Mouse (Mus musculus) heart, postnatal 25 days (tissue): ENCODE results near the gene Arhgef3. TPM values are rescaled to one million over a fixed set of nuclear protein-coding genes. Genes with fewer than 3 reads are reported as not detected.

ENCODE experiments used
- DNase-seq: peaks from one replicate; pipeline ENCODE4 v3.0.0; 2022; ENCODE audit warnings: low spot score
- intact Hi-C: fragments of 180-260 bp; cut with DNase I; formaldehyde crosslinking; loops from one replicate; pipeline ENCODE4 v1.15.1; 2025
- total RNA-seq, 2 experiments: library from RNA; stranded (reverse); gene quantifications; 2 replicates each; pipeline ENCODE4 v1.2.3; 2021

Gene Arhgef3
- 10 to 100 TPM; 29.0 to 34.1 TPM for total RNA-seq

DNA sequence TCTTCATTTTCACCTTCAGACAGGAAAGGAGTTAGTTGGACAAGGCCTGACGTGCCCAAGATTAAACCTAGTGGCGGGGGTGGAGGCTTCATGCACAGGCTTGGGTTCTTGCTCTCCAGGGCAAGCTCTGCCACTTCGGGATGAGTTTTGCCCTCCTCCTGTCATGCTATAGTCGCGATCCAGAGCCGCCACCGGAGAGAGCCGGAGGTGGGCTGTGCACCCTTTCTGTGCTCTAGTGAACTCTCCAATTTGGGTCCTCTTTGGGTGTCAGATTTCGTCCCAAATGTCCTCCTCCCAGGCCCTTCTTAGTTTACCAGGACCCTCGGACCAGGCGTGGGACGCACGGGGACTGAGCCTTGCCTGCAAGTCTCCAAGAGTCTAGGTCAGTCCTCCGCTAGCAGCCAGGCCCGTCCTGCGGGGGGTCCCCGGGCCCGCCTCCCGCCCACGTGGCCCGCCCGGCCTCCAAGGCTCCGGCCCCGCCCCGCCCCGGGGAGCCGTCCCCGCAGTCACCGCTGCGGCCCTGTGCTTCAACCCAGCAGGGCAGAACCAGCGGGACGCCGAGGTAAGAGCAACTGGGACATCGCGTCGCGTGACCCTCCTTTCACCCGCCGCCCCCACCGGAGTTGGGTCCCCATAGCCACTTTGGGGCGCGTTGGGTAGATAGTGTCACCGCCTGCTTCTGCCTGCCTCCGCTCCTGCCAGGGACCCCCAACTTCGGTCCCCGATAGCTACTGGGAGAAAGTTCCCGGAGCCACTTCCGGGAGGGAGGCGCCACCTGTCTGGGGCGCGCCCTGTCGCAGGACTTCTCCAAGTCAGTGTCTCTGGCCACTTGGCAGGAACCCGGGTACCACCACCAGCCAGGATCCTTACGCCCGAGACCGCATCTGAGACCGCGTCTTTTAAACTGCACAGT, at the start of gene Arhgef3:
Gene Arhgef3, plus strand, starts transcription at position 538 of the 913 bp plus-strand sequence.
- intact Hi-C loops: loop anchor here (5.0 kb wide), 1 partner anchor 298 kb away; no protein-coding TSS in a partner anchor

DNA sequence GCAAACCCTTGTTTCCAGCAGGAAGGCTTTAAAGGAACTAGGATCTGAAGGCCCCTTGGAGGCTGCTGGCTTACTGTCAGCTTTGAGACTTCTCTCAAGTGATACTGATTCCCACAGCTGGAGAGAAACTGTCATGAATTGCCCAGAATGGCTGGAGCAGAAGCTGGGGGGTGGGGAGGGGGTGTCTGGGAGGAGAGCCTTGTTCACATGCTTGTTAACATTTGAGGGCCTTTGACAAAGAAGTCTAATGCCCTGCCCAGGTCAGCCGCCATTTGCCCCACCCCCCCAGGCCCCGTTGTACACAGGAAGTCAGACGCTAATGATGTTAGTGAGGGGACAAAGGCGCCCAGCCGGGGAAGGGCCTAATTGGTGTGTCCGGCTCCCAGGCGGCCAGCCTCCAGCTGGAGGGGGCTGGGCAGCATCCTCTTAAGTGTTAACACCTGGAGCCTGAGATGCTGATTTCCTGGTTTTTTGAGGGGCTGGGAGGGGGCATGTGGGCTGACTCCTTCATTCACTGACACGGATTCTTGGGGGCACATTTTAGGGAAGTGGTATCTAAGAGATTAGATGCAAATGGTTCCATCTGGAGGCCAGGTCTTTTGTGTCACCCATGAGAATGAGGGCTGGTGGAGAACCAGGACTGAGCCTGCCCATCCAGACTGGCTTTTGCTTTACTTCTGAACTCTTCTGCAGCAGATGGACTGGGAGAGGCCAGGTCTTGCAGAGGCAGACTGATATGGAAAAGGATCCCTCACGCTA, 48.3 kb upstream of the Arhgef3 start:
- intact Hi-C loops: loop anchor here (5.0 to 10.0 kb wide), 2 partner anchors 34 to 202 kb away; no protein-coding TSS in a partner anchor
- peak; percentile 16 for DNase-seq

More for the DNA sequence above, at the start of gene Arhgef3:
- peak; percentile 56 for DNase-seq

DNA sequence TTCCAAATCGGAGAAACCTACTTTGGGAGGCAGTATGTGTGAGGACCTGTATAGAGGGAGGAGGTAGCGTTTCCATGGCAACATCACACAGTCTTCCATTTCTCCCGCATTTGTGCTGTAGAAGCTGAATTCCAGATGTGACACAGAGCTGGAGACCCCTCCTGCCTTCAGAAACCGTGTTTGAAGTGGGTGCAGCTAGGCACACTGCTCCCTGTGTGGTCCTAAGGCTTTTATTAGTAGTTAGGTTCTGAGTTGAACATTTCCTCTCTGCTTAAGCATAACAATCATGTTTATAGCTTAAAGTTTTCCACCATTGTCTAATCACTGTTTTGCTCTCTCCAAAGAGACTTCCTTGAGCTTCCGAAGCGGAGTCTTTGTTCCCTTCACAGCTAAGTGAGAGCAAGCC, 46.8 kb upstream of the Arhgef3 start:
- no peak for DNase-seq
- intact Hi-C loops: loop anchor here (5.0 to 10.0 kb wide), 2 partner anchors 36 to 203 kb away; no protein-coding TSS in a partner anchor

DNA sequence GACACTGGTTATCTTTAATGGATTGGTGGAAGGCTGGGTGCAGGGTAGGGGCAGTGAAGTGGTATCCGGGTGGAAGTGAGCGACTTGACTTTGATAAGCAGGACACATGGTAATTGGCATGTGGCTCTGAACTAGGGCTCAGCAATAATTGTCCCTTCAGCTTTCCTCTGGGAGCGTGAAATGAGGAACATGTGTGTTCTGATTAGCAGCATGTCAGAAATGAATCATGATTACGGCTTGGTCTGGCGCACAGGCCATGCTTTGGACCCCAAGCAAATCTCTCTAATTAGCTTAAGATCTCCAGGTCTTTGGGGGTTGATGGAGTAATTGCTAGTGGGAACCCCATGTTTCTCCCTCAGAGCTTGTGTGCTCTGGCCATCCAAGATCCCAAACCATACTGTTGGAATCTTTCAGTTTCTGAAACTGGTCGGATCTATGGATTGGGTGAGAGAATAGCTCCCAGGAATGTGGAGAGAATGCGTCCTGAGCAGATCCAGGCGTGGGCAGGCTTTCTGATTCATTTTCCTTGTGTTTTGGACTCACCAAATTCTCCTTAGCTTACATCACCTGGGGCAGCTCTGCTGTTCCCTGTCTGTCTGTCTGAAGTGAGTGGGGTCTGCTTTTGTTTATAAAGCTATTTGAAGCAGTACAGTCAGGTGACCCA, 45.1 kb upstream of the Arhgef3 start:
- no peak for DNase-seq
- intact Hi-C loops: loop anchor here (5.0 to 10.0 kb wide), 2 partner anchors 37 to 205 kb away; no protein-coding TSS in a partner anchor

DNA sequence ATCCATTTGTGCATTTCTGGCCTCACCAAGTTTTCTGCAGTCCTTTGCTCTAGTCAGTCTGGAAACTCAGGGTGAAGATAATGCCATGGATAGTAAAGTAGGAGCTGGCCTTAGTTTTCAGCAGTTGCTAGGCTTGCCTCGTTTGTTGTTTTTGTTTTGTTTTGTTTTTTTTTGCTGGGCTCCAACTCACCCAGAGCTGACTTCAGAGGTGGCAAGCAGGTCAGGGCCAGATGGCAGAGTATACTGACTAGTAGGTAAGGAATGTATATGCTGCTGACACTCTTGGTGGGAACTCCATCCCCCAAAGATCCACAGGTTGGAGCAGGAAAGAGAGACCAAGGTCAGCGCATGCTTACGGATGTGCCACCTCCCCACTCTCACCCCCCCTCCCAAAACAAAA, 44.6 kb upstream of the Arhgef3 start:
- no peak for DNase-seq

DNA sequence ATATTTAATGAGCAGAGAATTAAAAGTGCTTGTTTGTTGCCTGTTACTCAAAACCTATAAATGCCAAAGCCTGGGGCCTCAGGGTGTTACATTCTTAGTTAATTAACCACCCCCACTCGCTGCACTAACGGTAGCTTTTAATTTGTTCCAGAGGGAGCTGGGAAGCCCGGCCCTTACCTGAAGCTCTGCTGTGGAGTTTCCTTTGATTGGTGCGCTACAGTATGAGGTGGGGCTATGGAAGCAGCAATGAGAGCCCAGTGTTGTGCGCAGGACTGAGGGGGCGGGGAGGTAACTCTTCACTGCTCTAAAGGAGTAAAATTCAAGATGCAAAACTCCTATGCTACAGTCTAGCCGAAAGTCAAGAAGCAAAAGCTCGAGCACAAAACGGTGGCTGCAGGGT, 43.9 kb upstream of the Arhgef3 start:
- DNase-seq: no peak
- intact Hi-C loops: no loop called here

More for the DNA sequence above, 44.6 kb upstream of the Arhgef3 start:
- intact Hi-C loops: no loop called here

DNA sequence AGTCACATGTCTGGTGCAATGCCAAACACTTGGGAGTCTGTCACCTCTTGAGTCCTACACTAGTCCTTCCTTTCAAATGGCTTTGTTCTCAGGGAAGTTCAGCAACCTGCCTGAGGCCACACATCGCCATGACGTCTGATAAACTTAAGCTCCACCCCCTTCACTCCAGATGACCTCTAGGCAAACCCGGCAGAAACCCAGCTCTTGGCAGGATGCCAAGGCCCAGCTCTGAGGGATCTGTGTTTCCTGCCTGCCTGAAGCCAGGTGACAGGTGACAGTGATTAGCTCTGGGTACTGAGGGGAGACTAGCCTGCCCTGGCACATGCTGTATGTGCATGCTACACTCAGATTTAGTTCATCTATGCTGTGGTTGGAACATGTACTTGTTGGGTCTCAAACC, 42.7 kb upstream of the Arhgef3 start:
- no peak for DNase-seq
- intact Hi-C loops: no loop called here

DNA sequence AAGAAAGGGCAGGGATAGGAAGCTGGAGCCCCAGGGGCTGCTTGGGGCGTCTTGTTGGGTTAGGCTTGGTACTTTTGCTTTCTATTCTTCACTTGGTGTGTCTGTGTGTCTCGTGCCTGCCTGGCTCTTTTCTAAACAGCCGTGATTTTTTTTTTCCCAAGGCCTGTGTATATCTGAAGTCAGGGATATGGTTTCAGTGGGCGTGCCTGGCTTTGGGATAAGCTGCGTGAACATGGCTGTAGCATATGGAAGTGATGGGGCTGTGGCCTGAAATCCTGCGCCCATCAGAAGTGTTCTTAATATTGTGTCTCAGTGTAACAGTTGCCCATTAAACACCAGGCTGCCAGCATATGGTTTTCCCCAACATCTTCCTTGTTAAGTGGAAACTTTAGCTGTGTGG, 39.6 kb upstream of the Arhgef3 start:
- DNase-seq: no peak
- intact Hi-C loops: loop anchor here (5.0 kb wide), 1 partner anchor 33 kb away; no protein-coding TSS in a partner anchor

DNA sequence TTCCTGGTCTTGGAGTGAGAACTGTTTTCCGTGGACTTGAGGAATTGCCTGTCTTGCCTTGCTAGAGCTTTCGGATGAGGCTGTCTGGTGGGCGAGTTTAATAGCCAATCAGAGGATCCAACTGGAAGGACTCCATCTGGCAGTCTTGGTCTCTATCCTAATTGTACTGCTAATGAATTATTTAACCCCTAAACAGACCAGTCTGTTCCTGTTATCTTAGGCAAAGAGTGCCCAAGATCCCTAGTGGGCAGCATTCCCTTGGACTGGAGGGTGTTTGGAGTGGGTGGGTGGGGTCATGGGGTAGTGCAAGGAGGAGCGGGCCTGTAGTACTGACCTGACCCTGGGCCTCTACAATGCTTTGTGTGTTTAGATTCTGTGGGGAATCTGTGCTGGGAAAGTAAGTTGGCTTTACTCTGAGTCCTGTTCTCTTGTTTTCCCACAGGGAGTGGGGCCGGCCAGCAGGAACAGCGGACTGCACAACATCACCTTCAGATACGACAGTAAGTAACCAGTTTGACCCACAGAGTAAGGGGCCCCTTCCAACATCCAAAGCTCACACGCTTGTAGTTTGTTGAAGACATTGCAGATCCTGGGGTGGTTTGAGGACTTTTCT, 38.7 kb upstream of the Arhgef3 start:
- intact Hi-C loops: loop anchor here (5.0 kb wide), 1 partner anchor 34 kb away; no protein-coding TSS in a partner anchor

DNA sequence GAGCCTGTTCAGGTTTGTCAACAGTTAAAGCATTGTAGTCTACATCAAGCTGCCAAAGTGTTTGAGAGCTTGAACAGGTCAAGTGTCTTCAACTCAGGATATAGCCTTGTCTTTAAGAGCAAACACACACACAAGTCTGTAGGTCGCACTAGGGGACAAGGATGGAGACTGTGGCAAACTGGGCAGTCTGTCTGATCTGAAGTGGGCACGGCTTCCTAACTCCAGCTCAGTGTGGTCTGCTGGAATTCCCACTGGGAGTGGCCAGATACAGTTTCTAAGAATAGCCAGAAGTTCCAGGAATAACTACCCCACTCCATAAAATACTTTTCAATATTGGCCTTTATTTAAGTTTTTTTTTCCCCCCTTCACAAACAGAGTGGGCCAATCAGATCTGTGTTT, 38.2 kb upstream of the Arhgef3 start:
- no peak for DNase-seq
- intact Hi-C loops: loop anchor here (5.0 kb wide), 1 partner anchor 34 kb away; no protein-coding TSS in a partner anchor

More for the DNA sequence above, 38.7 kb upstream of the Arhgef3 start:
- DNase-seq: no peak

DNA sequence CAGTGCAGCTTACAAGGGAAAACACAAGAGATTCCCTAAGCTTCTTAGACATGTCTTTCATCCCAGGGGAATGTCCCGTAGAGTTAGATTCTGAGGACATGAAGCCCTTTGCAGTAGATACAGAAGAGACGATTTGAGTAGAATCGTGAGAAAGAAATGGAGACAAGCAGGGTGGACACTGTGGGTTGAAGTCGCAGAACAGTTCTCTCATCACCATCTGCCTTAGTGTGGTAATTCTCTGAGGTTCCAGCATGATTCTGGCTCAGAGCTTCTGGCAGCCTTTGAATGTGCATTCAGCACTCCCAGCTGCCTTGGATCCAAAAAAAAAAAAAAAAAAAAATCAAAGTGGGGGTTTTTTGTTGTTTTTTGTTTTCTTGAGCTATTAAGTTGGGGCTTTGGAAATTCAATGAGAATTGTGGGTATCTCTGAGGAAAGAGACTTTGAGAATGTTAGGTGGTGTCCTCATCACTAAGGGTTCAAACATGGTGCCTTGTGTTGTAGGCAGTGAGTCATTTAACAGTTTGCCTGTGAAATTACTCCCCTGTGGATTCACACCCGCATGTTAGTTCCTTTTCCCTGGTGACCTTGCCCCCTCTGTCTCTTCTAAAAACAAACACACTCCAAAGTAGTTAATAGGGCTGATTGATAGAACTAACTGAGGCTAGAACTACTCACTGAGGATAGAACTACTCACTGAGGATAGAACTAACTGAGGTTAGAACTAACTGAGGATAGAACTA, 33.0 kb upstream of the Arhgef3 start:
- DNase-seq: no peak
- intact Hi-C loops: no loop called here

DNA sequence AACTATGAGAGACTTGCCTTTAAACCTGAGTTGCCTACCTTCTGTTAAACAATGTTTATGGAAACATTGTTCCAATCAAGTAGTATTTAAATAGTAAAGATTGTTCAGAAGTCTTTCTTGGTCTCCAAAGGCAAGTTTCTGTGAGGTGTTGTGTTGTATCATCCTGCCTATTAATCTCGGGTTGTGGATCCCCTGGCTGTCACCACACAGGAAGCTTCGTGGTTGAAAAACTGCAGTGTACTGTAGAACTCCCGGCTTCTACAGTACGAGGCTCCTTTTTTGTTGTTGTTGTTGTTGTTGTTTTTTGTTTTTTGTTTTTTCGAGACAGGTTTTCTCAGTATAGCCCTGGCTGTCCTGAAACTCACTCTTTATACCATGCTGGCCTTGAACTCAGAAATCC, 29.2 kb upstream of the Arhgef3 start:
- intact Hi-C loops: no loop called here
- no peak for DNase-seq

DNA sequence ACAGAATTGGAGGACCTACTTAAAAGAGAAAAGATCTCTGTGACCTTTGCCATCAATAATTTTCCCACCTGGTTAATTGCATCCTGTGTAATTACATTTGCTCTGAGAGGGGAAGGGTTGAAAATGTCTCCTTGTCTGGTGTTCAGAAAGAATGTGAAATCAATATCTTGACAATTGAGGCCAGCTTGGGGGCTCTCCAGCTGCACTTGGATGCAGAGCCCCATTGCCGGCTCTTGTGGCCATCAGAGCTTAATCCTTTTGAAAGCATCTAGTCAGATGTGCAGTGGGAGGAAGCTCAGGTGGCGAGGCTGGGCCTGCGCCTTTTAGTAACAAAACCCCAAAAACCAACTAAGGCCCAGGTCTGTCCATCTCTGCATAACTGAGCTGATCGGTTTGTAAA, 28.7 kb upstream of the Arhgef3 start:
- intact Hi-C loops: no loop called here

DNA sequence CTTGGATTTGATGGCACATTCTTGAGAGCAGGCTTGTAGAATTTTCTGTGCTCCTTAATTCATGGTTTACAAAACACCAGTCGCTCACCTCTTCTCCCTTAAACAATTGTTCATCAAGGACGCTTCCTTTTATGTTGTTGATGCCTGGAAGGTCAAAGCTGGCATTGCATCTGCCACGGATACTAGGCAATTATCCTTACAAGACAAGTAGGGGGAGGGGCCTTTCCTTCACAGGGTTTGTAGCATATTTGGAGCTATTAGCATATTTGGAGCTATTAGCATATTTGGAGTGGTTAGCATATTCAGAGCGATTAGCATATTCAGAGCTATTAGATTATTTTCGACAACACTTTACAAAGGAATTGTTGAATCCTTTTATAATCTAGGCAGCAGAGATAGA, 20.5 kb upstream of the Arhgef3 start:
- intact Hi-C loops: loop anchor here (10.0 kb wide), 1 partner anchor 609 kb away; no protein-coding TSS in a partner anchor
- no peak for DNase-seq

More for the DNA sequence above, 28.7 kb upstream of the Arhgef3 start:
- DNase-seq: no peak

DNA sequence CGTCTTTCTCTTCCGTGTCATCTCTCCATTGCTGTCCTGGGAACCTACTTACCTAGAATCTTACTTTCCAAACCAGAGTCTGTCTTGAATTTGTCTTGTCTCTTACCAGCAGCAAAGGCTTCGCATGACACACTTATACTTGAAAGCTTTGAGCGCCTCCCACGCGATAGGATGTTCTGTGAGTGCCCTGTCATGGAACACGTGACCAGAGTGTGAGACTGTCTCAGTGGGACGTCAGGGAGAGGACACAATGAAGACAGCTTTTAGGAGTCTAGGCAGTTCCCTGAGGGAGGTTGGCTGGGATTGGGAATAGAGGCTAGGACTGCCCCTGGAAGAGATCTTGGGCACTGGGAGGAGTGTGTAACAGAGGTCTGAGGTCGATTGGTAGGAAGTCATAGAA, 18.6 kb upstream of the Arhgef3 start:
- intact Hi-C loops: loop anchor here (1.0 to 10.0 kb wide), 3 partner anchors 65 to 611 kb away; no protein-coding TSS in a partner anchor
- DNase-seq: no peak

DNA sequence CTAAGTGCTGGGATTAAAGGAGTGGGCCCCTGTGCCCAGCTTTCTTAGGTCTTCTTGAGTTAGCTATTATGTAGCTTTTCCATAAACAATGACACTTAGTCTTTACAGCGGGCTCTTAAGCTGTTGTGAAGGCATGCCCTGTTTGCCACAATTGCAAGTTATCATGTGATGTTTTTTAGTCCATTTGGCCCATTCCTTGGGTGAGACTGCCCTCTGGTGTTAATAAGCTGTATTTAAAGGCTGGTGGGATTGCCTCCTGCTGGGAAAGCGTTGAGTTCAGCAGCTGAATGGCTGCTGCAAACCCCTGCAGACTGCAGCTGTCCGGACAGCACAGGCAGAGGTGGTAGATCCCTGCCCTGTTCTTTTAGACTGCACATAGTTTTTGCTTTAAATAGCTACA, 17.9 kb upstream of the Arhgef3 start:
- intact Hi-C loops: loop anchor here (1.0 to 10.0 kb wide), 3 partner anchors 65 to 612 kb away; no protein-coding TSS in a partner anchor
- DNase-seq: peak; percentile 22

DNA sequence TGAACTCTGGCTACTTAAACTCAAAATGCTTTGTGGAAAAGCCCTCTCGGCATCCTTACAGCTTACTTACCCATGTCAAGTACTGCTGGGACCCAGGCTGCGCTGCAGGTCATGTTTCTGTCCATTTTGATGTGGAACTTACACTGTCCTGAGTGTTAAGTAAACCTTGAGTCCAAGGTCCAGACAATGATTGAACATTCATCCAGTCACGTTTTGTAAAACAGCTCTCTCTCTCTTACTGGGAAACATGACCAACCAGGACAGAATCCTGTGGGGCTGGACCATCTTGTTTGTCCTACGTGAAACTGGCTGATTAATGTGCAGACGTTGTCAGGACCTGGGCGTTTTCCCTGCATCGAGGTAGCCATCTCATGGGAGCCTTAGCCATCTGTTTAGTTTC, 13.0 kb upstream of the Arhgef3 start:
- no peak for DNase-seq
- intact Hi-C loops: no loop called here

DNA sequence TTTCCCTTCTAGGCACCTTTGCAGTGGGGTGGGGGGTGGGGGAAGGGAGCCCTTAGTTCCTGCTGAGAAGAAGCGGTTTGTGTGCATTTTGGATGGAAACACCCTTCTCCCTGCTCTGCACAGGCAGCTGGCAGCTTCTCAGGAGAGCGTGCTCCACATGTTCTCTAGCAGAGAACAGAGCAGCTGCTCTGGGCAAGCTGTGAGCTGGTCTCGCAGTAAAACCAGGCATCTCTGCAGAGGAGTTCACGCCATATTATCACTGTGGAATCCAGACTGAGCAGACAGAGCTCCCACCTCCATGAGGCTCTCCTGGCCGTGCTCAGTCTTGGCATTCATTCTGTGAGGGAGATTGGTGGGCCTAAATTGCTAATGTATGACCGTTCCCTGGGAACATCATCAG, 12.0 kb upstream of the Arhgef3 start:
- no peak for DNase-seq
- intact Hi-C loops: no loop called here
